Mouse (Mus musculus): ENCODE data around the gene Snx3. TPM values are rescaled to one million over a fixed set of nuclear protein-coding genes. Genes with fewer than 3 reads are reported as not detected.

Snx3 gene
- polyA plus RNA-seq, 1 experiment from 2014 or later = 260 TPM

Other genes with a start within 250 kb of the Snx3 start
- gene Foxo3, start 225.3 kb upstream of the Snx3 start, polyA plus RNA-seq (2015; fragmentation: Nextera tagmentation; extraction: Ambion mirVana) = 15.1 and 15.9 TPM in 2 replicates
- gene Afg1l, start 23.5 kb upstream of the Snx3 start, polyA plus RNA-seq (2015; fragmentation: Nextera tagmentation; extraction: Ambion mirVana) = 2.3 and 2.7 TPM in 2 replicates
- gene Nr2e1, start 81.6 kb downstream of the Snx3 start, polyA plus RNA-seq (2015; fragmentation: Nextera tagmentation; extraction: Ambion mirVana) = not detected in 2 replicates
- 12.0 and 12.2 TPM in 2 replicates for gene Ostm1, start 81.8 kb downstream of the Snx3 start, polyA plus RNA-seq (2015; fragmentation: Nextera tagmentation; extraction: Ambion mirVana)